Mouse (Mus musculus): Measurements from ENCODE around the gene Rps9. TPM values are rescaled to one million over a fixed set of nuclear protein-coding genes. Genes with fewer than 3 reads are reported as not detected.

Gene Rps9
- total RNA-seq (2014; rRNA removed), result 733 and 742 TPM in 2 replicates
- 638 and 663 TPM in 2 replicates for polyA plus RNA-seq (2015; fragmentation: Nextera tagmentation; extraction: Ambion mirVana)

- H3K27me3 ChIP-seq (ENCODE audit: insufficient read depth, low read length), result no peaks in the 10 kb centered on the region
- ATAC-seq (ENCODE audit: low FRiP score) (peak; percentile 96), DNase-seq (ENCODE audit: low spot score) (peak; percentile 99)
- H3K4me2 ChIP-seq (ENCODE audit: low read depth, low read length, poor library complexity, severe bottlenecking), result peak within 1 kb of the TSS; percentile 81
- peaks cover 4% of the 10 kb centered on the region; the same call in 1 of the 2 replicates for H3K36me3 ChIP-seq (ENCODE audit: insufficient read depth, low read length)
- peak within 1 kb of the TSS; percentile 76 for H3K9ac ChIP-seq (replicated peaks; ENCODE audit: low read length, poor library complexity, severe bottlenecking)
- H3K4me1 ChIP-seq (ENCODE audit: insufficient read depth, low read length), result peaks cover 7% of the 10 kb centered on the region; the same call in 1 of the 2 replicates
- peak; percentile 51 for TF ChIP-seq CTCF (IDR thresholded peaks at IDR 0.05)
- peak within 1 kb of the TSS; percentile 59 for H3K4me3 ChIP-seq (ENCODE audit: low read depth, low read length)
- H3K27ac ChIP-seq (ENCODE audit: low read depth, low read length), result peak within 1 kb of the TSS; percentile 84
- WGBS, result under 1% methylated on average over 42 of the region's 42 CpGs
- no peaks in the 10 kb centered on the region for H3K9me3 ChIP-seq (ENCODE audit: low read length)
Observed at GRCm38 (mm10) chr7:3703879-3704441, at the start of gene Rps9. Rps9 (plus strand) TSS chr7:3703993.

GRCm38 (mm10) chr7:3656966-3657365 is 46.8 kb upstream of the Rps9 start:
- no peak for TF ChIP-seq CTCF (IDR thresholded peaks at IDR 0.05)
- H3K4me1 ChIP-seq (ENCODE audit: insufficient read depth, low read length), result no peaks in the 10 kb centered on the region
- WGBS, result 87% methylated on average over 4 of the region's 4 CpGs
- H3K36me3 ChIP-seq (ENCODE audit: insufficient read depth, low read length), result peaks cover 81% of the 10 kb centered on the region
- DNase-seq (ENCODE audit: low spot score) (no peak), ATAC-seq (ENCODE audit: low FRiP score) (no peak)
- H3K27ac ChIP-seq (ENCODE audit: low read depth, low read length), result no peak overlapping the region
- no peaks in the 10 kb centered on the region for H3K27me3 ChIP-seq (ENCODE audit: insufficient read depth, low read length)
- H3K9me3 ChIP-seq (ENCODE audit: low read length), result no peaks in the 10 kb centered on the region
- no peak overlapping the region for H3K9ac ChIP-seq (replicated peaks; ENCODE audit: low read length, poor library complexity, severe bottlenecking)
- no peak overlapping the region for H3K4me2 ChIP-seq (ENCODE audit: low read depth, low read length, poor library complexity, severe bottlenecking)
- no peak overlapping the region for H3K4me3 ChIP-seq (ENCODE audit: low read depth, low read length)

DNA sequence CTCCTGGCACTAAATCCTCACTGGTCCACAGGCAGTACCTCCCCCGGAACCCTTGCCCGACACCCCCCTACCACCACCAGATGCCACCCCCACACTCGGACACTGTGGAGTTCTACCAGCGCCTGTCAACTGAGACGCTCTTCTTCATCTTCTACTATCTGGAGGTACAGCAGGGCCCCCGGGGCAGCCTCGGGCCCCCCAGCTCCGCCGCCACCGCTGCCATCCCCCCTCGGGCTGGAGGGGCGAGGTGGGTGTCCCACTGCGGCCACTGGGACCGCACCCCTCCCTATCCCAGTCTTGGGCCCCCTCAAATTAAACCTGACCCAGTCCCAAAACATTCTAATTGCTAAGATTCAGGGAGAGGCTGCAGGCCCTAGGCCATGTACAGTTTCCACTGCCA is 45.2 kb upstream of the Rps9 start:
- Histone ChIP-seq H3K36me3 (ENCODE audit: insufficient read depth, low read length) (peaks cover 74% of the 10 kb centered on the region), H3K27me3 (ENCODE audit: insufficient read depth, low read length) (no peaks in the 10 kb centered on the region), H3K4me3 (ENCODE audit: low read depth, low read length) (no peak overlapping the region), H3K9ac (replicated peaks; ENCODE audit: low read length, poor library complexity, severe bottlenecking) (no peak overlapping the region), H3K27ac (ENCODE audit: low read depth, low read length) (no peak overlapping the region), H3K9me3 (ENCODE audit: low read length) (no peaks in the 10 kb centered on the region), H3K4me1 (ENCODE audit: insufficient read depth, low read length) (no peaks in the 10 kb centered on the region), H3K4me2 (ENCODE audit: low read depth, low read length, poor library complexity, severe bottlenecking) (no peak overlapping the region)
- no peak for ATAC-seq (ENCODE audit: low FRiP score)
- no peak for DNase-seq (ENCODE audit: low spot score)
- no peak for TF ChIP-seq CTCF (IDR thresholded peaks at IDR 0.05)
- WGBS, result 95% methylated on average over 14 of the region's 14 CpGs

- WGBS, result 31% methylated on average over 15 of the region's 15 CpGs
- Histone ChIP-seq H3K9me3 (ENCODE audit: low read length) (no peaks in the 10 kb centered on the region), H3K27me3 (ENCODE audit: insufficient read depth, low read length) (no peaks in the 10 kb centered on the region), H3K4me2 (ENCODE audit: low read depth, low read length, poor library complexity, severe bottlenecking) (peak overlapping the region; percentile 82), H3K27ac (ENCODE audit: low read depth, low read length) (peak overlapping the region; percentile 72), H3K9ac (replicated peaks; ENCODE audit: low read length, poor library complexity, severe bottlenecking) (peak overlapping the region; percentile 70), H3K4me3 (ENCODE audit: low read depth, low read length) (peak overlapping the region; percentile 64), H3K4me1 (ENCODE audit: insufficient read depth, low read length) (peaks cover 5% of the 10 kb centered on the region; the same call in 1 of the 2 replicates), H3K36me3 (ENCODE audit: insufficient read depth, low read length) (peaks cover 24% of the 10 kb centered on the region)
- DNase-seq (ENCODE audit: low spot score) (peak; percentile 10), ATAC-seq (ENCODE audit: low FRiP score) (peak; percentile 15; the same call in 1 of the 2 replicates)
- TF ChIP-seq CTCF (IDR thresholded peaks at IDR 0.05), result no peak
Observed at GRCm38 (mm10) chr7:3664524-3665214, 39.1 kb upstream of the Rps9 start.

DNA sequence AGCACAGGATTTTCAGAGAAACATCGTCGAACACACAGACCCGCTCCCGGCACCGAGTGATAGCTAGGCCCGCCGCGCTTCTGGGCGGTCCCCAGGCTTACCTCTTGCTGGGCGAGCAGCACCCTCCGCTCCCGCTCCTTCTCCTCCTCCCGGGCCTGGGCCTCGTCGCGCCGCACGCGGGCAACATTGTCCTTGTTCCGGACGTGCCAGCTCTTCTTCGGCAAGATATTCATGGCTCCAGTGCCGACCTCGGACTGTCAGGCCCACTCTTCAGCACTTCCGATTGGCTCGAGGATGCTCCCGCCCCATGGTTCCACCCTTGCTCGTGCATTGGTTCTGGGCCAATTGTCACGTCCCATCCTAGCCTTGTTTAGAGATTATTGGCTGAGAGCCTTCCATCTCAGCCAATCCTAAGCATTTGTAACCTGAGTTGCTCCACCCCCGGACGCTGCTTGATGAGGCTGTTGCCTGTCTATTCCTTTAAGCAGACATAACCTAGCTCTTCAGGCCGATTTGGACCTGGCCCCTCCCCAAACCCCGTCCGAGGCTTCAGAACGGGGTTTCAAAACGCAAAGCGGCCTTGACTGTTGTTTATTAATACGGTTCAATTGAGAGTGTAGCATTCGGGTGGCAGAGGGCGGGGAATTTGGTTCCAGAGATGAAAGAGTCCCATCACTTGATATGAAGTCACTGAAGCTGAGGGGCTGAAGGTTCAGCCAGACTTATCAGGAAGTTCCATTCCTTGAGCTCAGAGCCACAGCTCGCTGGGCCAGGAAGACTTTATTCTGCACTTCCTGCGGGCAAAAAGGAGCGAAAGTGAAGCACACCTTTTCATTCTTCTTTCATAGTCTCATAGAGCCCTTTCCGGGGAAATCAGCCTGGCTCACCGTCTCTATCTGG is 38.3 kb upstream of the Rps9 start, which contains the start of gene Leng1:
Gene Leng1, minus strand, starts transcription at position 626 of the 900 bp plus-strand sequence.
- WGBS, result 4% methylated on average over 45 of the region's 45 CpGs
- H3K9ac ChIP-seq (replicated peaks; ENCODE audit: low read length, poor library complexity, severe bottlenecking), result peak within 1 kb of the TSS; percentile 70

More for the DNA sequence above, 38.3 kb upstream of the Rps9 start, which contains the start of gene Leng1:
- DNase-seq (ENCODE audit: low spot score) (peak; percentile 99), ATAC-seq (ENCODE audit: low FRiP score) (peak; percentile 98)
- no peaks in the 10 kb centered on the region for H3K9me3 ChIP-seq (ENCODE audit: low read length)
- no peak for TF ChIP-seq CTCF (IDR thresholded peaks at IDR 0.05)
- H3K4me1 ChIP-seq (ENCODE audit: insufficient read depth, low read length), result peaks cover 5% of the 10 kb centered on the region; the same call in 1 of the 2 replicates
- peaks cover 16% of the 10 kb centered on the region for H3K36me3 ChIP-seq (ENCODE audit: insufficient read depth, low read length)
- peak within 1 kb of the TSS; percentile 64 for H3K4me3 ChIP-seq (ENCODE audit: low read depth, low read length)
- peak within 1 kb of the TSS; percentile 82 for H3K4me2 ChIP-seq (ENCODE audit: low read depth, low read length, poor library complexity, severe bottlenecking)
- H3K27me3 ChIP-seq (ENCODE audit: insufficient read depth, low read length), result no peaks in the 10 kb centered on the region
- H3K27ac ChIP-seq (ENCODE audit: low read depth, low read length), result peak within 1 kb of the TSS; percentile 72
